Mouse (Mus musculus) ES-E14 (cell line): Measurements from ENCODE around the gene Gm11020. TPM values are rescaled to one million over a fixed set of nuclear protein-coding genes. Genes with fewer than 3 reads are reported as not detected.

ENCODE experiments used
- DNase-seq: peaks from one replicate; pipeline ENCODE4 v3.0.0-alpha.2; 2013; ENCODE audit warnings: low read depth, low spot score
- H3K27ac ChIP-seq: 2 replicates; pipeline ENCODE4 v1.5.1; 2012; ENCODE audit warnings: low read depth, mild to moderate bottlenecking, low read length, moderate library complexity, mixed read lengths; ENCODE audit not compliant: poor library complexity, insufficient read depth, severe bottlenecking
- H3K36me3 ChIP-seq: 2 replicates; pipeline ENCODE4 v1.6.1; 2012; ENCODE audit warnings: mild to moderate bottlenecking, low read length, moderate library complexity, mixed read lengths; ENCODE audit not compliant: control insufficient read depth, poor library complexity, insufficient read depth, severe bottlenecking
- H3K4me1 ChIP-seq, 2 experiments: fragments of 150-350 bp in 1 of 2; sonication (generic) in 1 of 2; 2 replicates each; pipeline ENCODE4 v1.6.1; 2012; ENCODE audit warnings: low read length in 2 of 2, mild to moderate bottlenecking in 1 of 2, mixed read lengths in 1 of 2; ENCODE audit not compliant: control insufficient read depth in 2 of 2, insufficient read depth in 2 of 2, poor library complexity in 1 of 2
- H3K4me3 ChIP-seq, 2 experiments: fragments of 150-350 bp in 1 of 2; sonication (generic) in 1 of 2; 2 replicates each; pipeline ENCODE4 v1.5.1; 2012; ENCODE audit warnings: low read length in 2 of 2, low read depth in 1 of 2, mild to moderate bottlenecking in 1 of 2, mixed read lengths in 1 of 2; ENCODE audit not compliant: insufficient read depth in 1 of 2, poor library complexity in 1 of 2, severe bottlenecking in 1 of 2
- H3K9ac ChIP-seq: 2 replicates; pipeline ENCODE4 v1.6.1; 2012; ENCODE audit warnings: low read depth, mild to moderate bottlenecking, low read length, mixed read lengths; ENCODE audit not compliant: poor library complexity, insufficient read depth, severe bottlenecking
- H3K9me3 ChIP-seq: fragments of 150-350 bp; sonication (generic); 2 replicates; pipeline ENCODE4 v1.6.1; 2012; ENCODE audit warnings: low read depth, mild to moderate bottlenecking, low read length; ENCODE audit not compliant: control insufficient read depth, insufficient read depth
- CHD2 ChIP-seq: IDR thresholded peaks from 2 replicates; pipeline ENCODE4 v1.6.1; 2014; ENCODE audit warnings: mild to moderate bottlenecking, low read depth, low read length, inconsistent platforms
- HCFC1 ChIP-seq: IDR thresholded peaks from 2 replicates; pipeline ENCODE4 v1.6.1; 2012; ENCODE audit warnings: low read length, inconsistent platforms, borderline replicate concordance; ENCODE audit not compliant: insufficient read depth
- MAFK ChIP-seq: IDR thresholded peaks from 2 replicates; pipeline ENCODE4 v1.6.1; 2014; ENCODE audit warnings: mild to moderate bottlenecking, low read depth, low read length, inconsistent platforms; ENCODE audit not compliant: insufficient read depth
- ZC3H11A ChIP-seq: IDR thresholded peaks from 2 replicates; pipeline ENCODE4 v1.6.1; 2012; ENCODE audit warnings: low read depth, mild to moderate bottlenecking, inconsistent platforms, low read length, borderline replicate concordance
- ZNF384 ChIP-seq: IDR thresholded peaks from 2 replicates; pipeline ENCODE4 v1.6.1; 2012; ENCODE audit warnings: low read depth, low read length, inconsistent platforms
- in situ Hi-C, 2 experiments: fragments of 600-800 bp; cut with MboI; formaldehyde crosslinking; loops; one replicate each; pipeline ENCODE4 v1.15.1; 2025; ENCODE audit warnings: low sequenced_read_pairs in 2 of 2, inconsistent platforms in 1 of 2; ENCODE audit not compliant: unreplicated experiment in 2 of 2
- total RNA-seq: library from RNA; depleted of rRNA; stranded (reverse); fragments of 300-350 nt; gene quantifications from 2 replicates; pipeline ENCODE4 v1.2.3, GENCODE M21; 2012

The Gm11020 gene
- total RNA-seq, 1 experiment = not detected

DNA sequence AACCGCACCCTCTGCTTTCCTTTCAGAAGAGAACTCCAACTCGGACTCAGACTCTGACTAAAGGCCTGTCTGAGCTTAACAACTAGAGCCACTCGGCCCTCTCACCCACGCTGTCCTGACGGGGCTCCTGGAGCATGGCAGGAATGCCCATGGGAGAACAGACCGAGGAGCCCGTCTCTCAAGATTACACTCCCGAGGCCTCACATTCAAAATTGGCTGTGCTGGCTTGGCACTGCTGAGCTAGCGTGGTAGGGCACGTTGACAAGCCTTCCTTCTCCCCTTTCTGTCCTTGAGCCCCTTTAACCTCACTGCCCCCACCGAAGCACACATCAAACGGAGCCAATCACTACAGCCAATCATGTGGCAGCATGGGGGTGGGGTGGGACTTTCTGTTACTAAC lies 25.3 kb downstream of the Gm11020 start:
- peaks cover 2 to 10% of the 10 kb centered on the region in 2 experiments; a peak in 2 of 4 replicates for H3K4me1 ChIP-seq
- H3K27ac ChIP-seq = no peak overlapping the region
- no peak for DNase-seq
- H3K9ac ChIP-seq = no peak overlapping the region
- no peaks in the 10 kb centered on the region for H3K9me3 ChIP-seq
- no peak for TF ChIP-seq MAFK
- no peak for TF ChIP-seq ZC3H11A
- TF ChIP-seq CHD2 = no peak
- no peak for TF ChIP-seq ZNF384
- TF ChIP-seq HCFC1 = no peak
- peaks cover 5% of the 10 kb centered on the region; the same call in 1 of the 2 replicates for H3K36me3 ChIP-seq
- in situ Hi-C loops = no loop called here
- no peak overlapping the region for H3K4me3 ChIP-seq

DNA sequence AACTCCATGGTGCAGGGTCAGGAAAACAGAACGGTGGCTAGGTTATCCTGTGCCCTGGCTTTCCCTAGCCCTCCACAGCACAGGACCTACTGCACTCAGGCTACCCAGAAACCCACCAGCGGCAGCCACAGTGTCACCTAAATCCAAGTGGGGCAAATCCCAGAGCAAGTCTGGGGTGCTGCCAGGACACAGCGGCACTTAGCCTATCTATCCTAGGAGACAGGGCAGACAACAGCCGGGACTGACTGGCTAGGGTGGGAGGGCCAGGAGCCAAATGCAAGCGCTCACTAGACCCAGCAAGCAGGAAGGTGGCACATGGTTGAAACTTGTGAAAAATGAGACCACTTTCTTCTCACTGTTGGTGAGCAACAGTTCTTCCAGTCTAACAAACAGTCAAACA lies 27.6 kb downstream of the Gm11020 start:
- in situ Hi-C loops = no loop called here
- Histone ChIP-seq H3K4me1 (peaks cover 2 to 12% of the 10 kb centered on the region in 2 experiments; a peak in 2 of 4 replicates), H3K27ac (no peak overlapping the region), H3K4me3 (no peak overlapping the region), H3K9me3 (no peaks in the 10 kb centered on the region), H3K9ac (no peak overlapping the region), H3K36me3 (peaks cover 7% of the 10 kb centered on the region)
- TF ChIP-seq MAFK (no peak), ZC3H11A (no peak), CHD2 (no peak), ZNF384 (no peak), HCFC1 (no peak)
- DNase-seq = no peak

- Histone ChIP-seq H3K4me3 (no peak overlapping the region), H3K36me3 (peaks cover 18% of the 10 kb centered on the region), H3K9me3 (no peaks in the 10 kb centered on the region), H3K27ac (no peak overlapping the region), H3K4me1 (peaks cover 2 to 12% of the 10 kb centered on the region in 2 experiments; a peak in 2 of 4 replicates), H3K9ac (no peak overlapping the region)
- in situ Hi-C loops = no loop called here
- no peak for DNase-seq
- TF ChIP-seq ZNF384 (no peak), MAFK (no peak), HCFC1 (no peak), ZC3H11A (no peak), CHD2 (no peak)
Measured at GRCm38 (mm10) chr8:104350047-104350446, 28.7 kb downstream of the Gm11020 start.

- peaks cover 13% of the 10 kb centered on the region for H3K36me3 ChIP-seq
- H3K27ac ChIP-seq = no peak overlapping the region; the same call in 1 of the 2 replicates
- H3K9ac ChIP-seq = no peak overlapping the region
- no peak for DNase-seq
- TF ChIP-seq HCFC1 = no peak
- TF ChIP-seq MAFK = no peak
- no peak for TF ChIP-seq ZNF384
- TF ChIP-seq ZC3H11A = no peak
- TF ChIP-seq CHD2 = no peak
- in situ Hi-C loops = no loop called here
- H3K4me1 ChIP-seq = peaks cover 2 to 9% of the 10 kb centered on the region in 2 experiments; a peak in 2 of 4 replicates
- H3K9me3 ChIP-seq = no peaks in the 10 kb centered on the region
- H3K4me3 ChIP-seq = no peak overlapping the region
Measured at GRCm38 (mm10) chr8:104353186-104353585, 31.8 kb downstream of the Gm11020 start.

DNA sequence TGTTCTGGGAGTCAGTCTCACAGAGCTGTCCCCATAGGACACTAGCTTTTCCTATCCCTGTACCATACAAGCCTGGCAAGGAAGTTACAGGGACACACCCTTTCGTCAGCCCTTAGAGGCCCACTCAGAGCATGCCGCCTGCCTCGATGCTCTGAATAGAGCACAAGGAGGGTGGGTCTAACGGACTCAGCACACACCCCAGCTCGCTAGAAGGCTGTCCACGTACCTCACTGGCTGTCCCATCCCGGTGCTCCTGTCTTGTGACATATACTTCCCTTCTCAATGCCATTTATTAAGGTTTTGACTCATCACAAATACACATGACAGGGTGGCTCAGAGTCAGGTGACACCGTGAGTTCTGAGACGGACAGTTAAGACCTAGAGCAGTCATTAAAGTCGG lies 33.1 kb downstream of the Gm11020 start:
- TF ChIP-seq ZC3H11A (no peak), ZNF384 (no peak), CHD2 (no peak), HCFC1 (no peak), MAFK (no peak)
- Histone ChIP-seq H3K36me3 (peaks cover 13% of the 10 kb centered on the region), H3K9me3 (no peaks in the 10 kb centered on the region), H3K27ac (no peak overlapping the region), H3K4me1 (peaks cover 2 to 9% of the 10 kb centered on the region in 2 experiments; a peak in 2 of 4 replicates), H3K4me3 (no peak overlapping the region), H3K9ac (no peak overlapping the region)
- DNase-seq = no peak
- in situ Hi-C loops = no loop called here
